In the genomic region with DNA sequence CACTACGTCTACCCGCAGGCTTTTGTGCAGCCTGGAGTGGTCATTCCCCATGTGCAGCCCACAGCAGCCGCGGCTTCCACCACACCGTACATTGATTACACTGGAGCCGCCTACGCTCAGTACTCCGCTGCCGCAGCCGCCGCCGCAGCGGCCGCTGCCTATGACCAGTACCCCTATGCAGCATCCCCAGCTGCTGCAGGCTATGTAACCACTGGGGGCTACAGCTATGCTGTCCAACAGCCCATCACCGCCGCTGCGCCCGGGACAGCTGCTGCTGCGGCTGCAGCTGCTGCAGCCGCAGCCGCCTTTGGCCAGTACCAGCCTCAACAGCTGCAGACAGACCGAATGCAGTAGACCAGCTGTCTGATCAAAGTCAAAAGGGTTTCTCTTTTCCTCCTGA, we compare ENCODE assay signal across 11 mouse cellular contexts. TPM values are rescaled to one million over a fixed set of nuclear protein-coding genes. Genes with fewer than 3 reads are reported as not detected.
DNase-seq lines count a peak whose midpoint lies in the region; ATAC-seq and TF ChIP-seq lines count a peak whose summit lies in the region.
"Had no signal": no experiment of that assay in that cellular context is flagged by ENCODE, and none has a peak within 500 bp of the region (broad histone marks: within the 10 kb centered on the region; RNA-seq: fewer than 3 reads in every experiment).

No protein-coding gene starts in this region.

- H3K27me3 ChIP-seq in hindbrain, embryonic 11.5 days (ENCODE audit: control insufficient read depth, insufficient read depth, low read length) = no peaks in the 10 kb centered on the region
- H3K27me3 ChIP-seq in hindbrain, embryonic 16.5 days (replicated peaks; ENCODE audit: control insufficient read depth, insufficient read depth, low read length) = no peaks in the 10 kb centered on the region
- H3K27me3 ChIP-seq in E14TG2a.4 (ENCODE audit: insufficient read depth, low read length) = peaks cover 20% of the 10 kb centered on the region
- no peaks in the 10 kb centered on the region for H3K27me3 ChIP-seq in limb, embryonic 11.5 days (ENCODE audit: control insufficient read depth, insufficient read depth, low read length)

- no peak overlapping the region for H3K4me2 ChIP-seq in hindbrain, embryonic 11.5 days (replicated peaks; ENCODE audit: low read depth, low read length)
- no peak overlapping the region for H3K4me2 ChIP-seq in hindbrain, embryonic 16.5 days (ENCODE audit: low read length)
- peak overlapping the region; percentile 31; the same call in 1 of the 2 replicates for H3K4me2 ChIP-seq in limb, embryonic 11.5 days (ENCODE audit: low read depth, severe bottlenecking)

- no peak overlapping the region for H3K27ac ChIP-seq in hindbrain, embryonic 11.5 days (ENCODE audit: low read depth, low read length)
- H3K27ac ChIP-seq in hindbrain, embryonic 16.5 days (ENCODE audit: low read depth, low read length) = no peak overlapping the region
- no peak overlapping the region for H3K27ac ChIP-seq in ES-E14 (ENCODE audit: insufficient read depth, low read depth, low read length, poor library complexity, severe bottlenecking)
- no peak overlapping the region for H3K27ac ChIP-seq in limb, embryonic 11.5 days (replicated peaks; ENCODE audit: low read depth, low read length)

- 69% methylated on average over 22 of the region's 22 CpGs for WGBS in hindbrain, embryonic 11.5 days
- 73% methylated on average over 22 of the region's 22 CpGs for WGBS in hindbrain, embryonic 16.5 days
- WGBS in limb, embryonic 11.5 days = 49% methylated on average over 22 of the region's 22 CpGs

- peak; percentile 19 for DNase-seq in hindbrain, embryonic 11.5 days (ENCODE audit: low spot score)
- no peak for DNase-seq in ES-E14 (ENCODE audit: low read depth, low spot score)
- peak; percentile 30 for DNase-seq in limb, embryonic 11.5 days (ENCODE audit: low spot score)
- no peak for DNase-seq in layer of hippocampus, postnatal 10 days (ENCODE audit: low spot score in 2 of 2)
- DNase-seq in Muller cell, postnatal 12 days (ENCODE audit: inconsistent ontology term) = no peak
- DNase-seq: cerebellum, postnatal 14 days had no signal

- no peaks in the 10 kb centered on the region for H3K9me3 ChIP-seq in hindbrain, embryonic 11.5 days (ENCODE audit: control insufficient read depth, low read length)
- H3K9me3 ChIP-seq in hindbrain, embryonic 16.5 days (ENCODE audit: control insufficient read depth, low read length) = no peaks in the 10 kb centered on the region
- no peaks in the 10 kb centered on the region for H3K9me3 ChIP-seq in E14TG2a.4 (ENCODE audit: low read length)
- H3K9me3 ChIP-seq in ES-E14 (ENCODE audit: control insufficient read depth, insufficient read depth, low read depth, low read length) = no peaks in the 10 kb centered on the region
- H3K9me3 ChIP-seq in limb, embryonic 11.5 days (ENCODE audit: control insufficient read depth, low read length) = no peaks in the 10 kb centered on the region

- no peaks in the 10 kb centered on the region for H3K36me3 ChIP-seq in hindbrain, embryonic 11.5 days (ENCODE audit: control insufficient read depth, insufficient read depth, low read length)
- peaks cover 4% of the 10 kb centered on the region; the same call in 1 of the 2 replicates for H3K36me3 ChIP-seq in hindbrain, embryonic 16.5 days (ENCODE audit: control insufficient read depth, insufficient read depth, low read length)
- H3K36me3 ChIP-seq in E14TG2a.4 (ENCODE audit: insufficient read depth, low read length) = no peaks in the 10 kb centered on the region
- no peaks in the 10 kb centered on the region for H3K36me3 ChIP-seq in ES-E14 (ENCODE audit: control insufficient read depth, insufficient read depth, low read length, poor library complexity, severe bottlenecking)
- H3K36me3 ChIP-seq in limb, embryonic 11.5 days (ENCODE audit: control insufficient read depth, insufficient read depth, low read length) = no peaks in the 10 kb centered on the region

- no peak overlapping the region for H3K9ac ChIP-seq in hindbrain, embryonic 11.5 days (ENCODE audit: low read depth, low read length)
- no peak overlapping the region for H3K9ac ChIP-seq in hindbrain, embryonic 16.5 days (ENCODE audit: low read depth, low read length)
- no peak overlapping the region for H3K9ac ChIP-seq in ES-E14 (ENCODE audit: insufficient read depth, low read depth, low read length, poor library complexity, severe bottlenecking)
- no peak overlapping the region for H3K9ac ChIP-seq in limb, embryonic 11.5 days (ENCODE audit: low read length)

- in situ Hi-C loops in ES-E14 (cut with MboI; ENCODE audit: low sequenced_read_pairs in 2 of 2, unreplicated experiment in 2 of 2) = no loop called here

- TF ChIP-seq CTCF in E14TG2a.4 (conservative IDR thresholded peaks at IDR 0.05; ENCODE audit: low read length) = no peak

- ATAC-seq in hindbrain, embryonic 11.5 days (ENCODE audit: low FRiP score) = no peak
- ATAC-seq in hindbrain, embryonic 16.5 days = no peak
- ATAC-seq in limb, embryonic 11.5 days (ENCODE audit: insufficient number of reproducible peaks, low FRiP score, low TSS enrichment, low read depth) = no peak

- no peak overlapping the region for H3K4me3 ChIP-seq in hindbrain, embryonic 11.5 days (ENCODE audit: low read depth, low read length)
- no peak overlapping the region for H3K4me3 ChIP-seq in hindbrain, embryonic 16.5 days (ENCODE audit: low read length)
- H3K4me3 ChIP-seq in E14TG2a.4 (replicated peaks; ENCODE audit: low read length) (peak overlapping the region; percentile 70), ES-E14 (ENCODE audit: insufficient read depth in 1 of 2, low read depth in 1 of 2, low read length in 2 of 2, poor library complexity in 1 of 2, severe bottlenecking in 1 of 2) (peak overlapping the region; percentile 30 to 54; a peak in 3 of 4 replicates)
- no peak overlapping the region; the same call in 1 of the 2 replicates for H3K4me3 ChIP-seq in limb, embryonic 11.5 days (ENCODE audit: low read depth, low read length)

- no peaks in the 10 kb centered on the region; the same call in 1 of the 2 replicates for H3K4me1 ChIP-seq in hindbrain, embryonic 11.5 days (replicated peaks; ENCODE audit: control insufficient read depth, insufficient read depth, low read length)
- H3K4me1 ChIP-seq in hindbrain, embryonic 16.5 days (ENCODE audit: control insufficient read depth, insufficient read depth, low read depth, low read length) = peaks cover under 1% of the 10 kb centered on the region; the same call in 1 of the 2 replicates
- peaks cover 7% of the 10 kb centered on the region for H3K4me1 ChIP-seq in E14TG2a.4 (replicated peaks; ENCODE audit: low read depth, low read length)
- H3K4me1 ChIP-seq in ES-E14 (ENCODE audit: control insufficient read depth in 2 of 2, insufficient read depth in 2 of 2, low read length in 2 of 2, poor library complexity in 1 of 2) = no peaks in the 10 kb centered on the region
- H3K4me1 ChIP-seq in limb, embryonic 11.5 days (ENCODE audit: control insufficient read depth, insufficient read depth, low read length) = no peaks in the 10 kb centered on the region

TF ChIP-seq in ES-E14, 5 proteins besides CTCF, POLR2A, EP300 and RAD21:
- TF ChIP-seq MAFK (IDR thresholded peaks at IDR 0.05; ENCODE audit: insufficient read depth, low read depth, low read length) (no peak), ZC3H11A (IDR thresholded peaks at IDR 0.05; ENCODE audit: borderline replicate concordance, low read depth, low read length) (no peak), CHD2 (IDR thresholded peaks at IDR 0.05; ENCODE audit: low read depth, low read length) (no peak), HCFC1 (IDR thresholded peaks at IDR 0.05; ENCODE audit: borderline replicate concordance, insufficient read depth, low read length) (no peak), ZNF384 (IDR thresholded peaks at IDR 0.05; ENCODE audit: low read depth, low read length) (no peak)

RNA-seq across cellular contexts. Expression of a gene that starts 10.7 kb away (rescaled TPM):
- polyA plus RNA-seq in hindbrain, embryonic 11.5 days (2014; fragmentation: Nextera tagmentation; extraction: Ambion mirVana) = 2.4 and 2.5 TPM in 2 replicates
- polyA plus RNA-seq in hindbrain, embryonic 16.5 days (2015; fragmentation: Nextera tagmentation; extraction: Ambion mirVana) = 2.4 and 2.8 TPM in 2 replicates
- 0.54 TPM in 1 of 2 replicates, not detected in the other for total RNA-seq in ES-E14 (2012; rRNA removed)
- 4.5 and 6.7 TPM in 2 replicates for polyA plus RNA-seq in limb, embryonic 11.5 days (2014; fragmentation: Nextera tagmentation; extraction: Ambion mirVana)
- total RNA-seq in layer of hippocampus, postnatal 10 days (2021) = 10 to 100 TPM; 10.6 to 14.5 TPM
- total RNA-seq: megakaryocyte-erythroid progenitor cell, adult 5-6 weeks; MEL had no signal
- polyA plus RNA-seq: liver, adult 2 months had no signal

Comparison
In these comparisons a context has a peak if more than half of its experiments do, and no peak if none do; other contexts are left out.
1. DNase-seq: peak in hindbrain, embryonic 11.5 days (single experiment) and limb, embryonic 11.5 days (single experiment); none in ES-E14 (single experiment), layer of hippocampus, postnatal 10 days (0 of 2) and Muller cell, postnatal 12 days (single experiment).
2. H3K4me3 ChIP-seq: peak in E14TG2a.4 (single experiment) and ES-E14 (2 of 2); none in hindbrain, embryonic 11.5 days (single experiment), hindbrain, embryonic 16.5 days (single experiment) and limb, embryonic 11.5 days (single experiment).